Mouse (Mus musculus) CH12.LX (cell line): Measurements from ENCODE around the gene Rxfp3. TPM values are rescaled to one million over a fixed set of nuclear protein-coding genes. Genes with fewer than 3 reads are reported as not detected.

Source experiments
- DNase-seq: peaks from one replicate; pipeline ENCODE4 v3.0.0-alpha.2; 2013; ENCODE audit errors: extremely low read depth
- H3K27ac ChIP-seq: 2 replicates; pipeline ENCODE4 v1.5.1; 2012; ENCODE audit warnings: low read depth, mild to moderate bottlenecking, control low read depth, moderate library complexity; ENCODE audit not compliant: insufficient read depth
- H3K27me3 ChIP-seq: replicated peaks from 2 replicates; pipeline ENCODE3; 2012; ENCODE audit warnings: inconsistent platforms
- H3K36me3 ChIP-seq, 2 experiments: replicated peaks in 1 of 2; 2 replicates each; pipeline versions ENCODE3 to v1.6.1; 2012; ENCODE audit warnings: inconsistent platforms in 1 of 2, low read length in 1 of 2, mild to moderate bottlenecking in 1 of 2, mixed read lengths in 1 of 2, moderate library complexity in 1 of 2; ENCODE audit not compliant: control insufficient read depth in 1 of 2, insufficient read depth in 1 of 2
- H3K4me1 ChIP-seq, 2 experiments: 2 replicates each; pipeline ENCODE4 v1.6.1; 2012; ENCODE audit warnings: inconsistent platforms in 1 of 2, moderate library complexity in 1 of 2; ENCODE audit not compliant: insufficient read depth in 2 of 2, control insufficient read depth in 1 of 2
- H3K4me2 ChIP-seq: 2 replicates; pipeline ENCODE4 v1.6.1; 2012; ENCODE audit warnings: low read depth, mild to moderate bottlenecking, control low read depth; ENCODE audit not compliant: poor library complexity, insufficient read depth, severe bottlenecking
- H3K4me3 ChIP-seq, 3 experiments: fragments of 150-350 bp in 1 of 3; sonication (generic) in 1 of 3; replicated peaks in 1 of 3; 2 replicates each; pipeline versions ENCODE3 to v1.5.1; 2011 to 2012; ENCODE audit warnings: low read depth in 2 of 3, low read length in 2 of 3, mild to moderate bottlenecking in 2 of 3, moderate library complexity in 2 of 3, control low read depth in 1 of 3, improper control_type of control experiment in 1 of 3, inconsistent platforms in 1 of 3, mixed read lengths in 1 of 3; ENCODE audit not compliant: poor library complexity in 1 of 3
- H3K79me2 ChIP-seq: replicated peaks from 2 replicates; pipeline ENCODE4 v1.6.1; 2012; ENCODE audit warnings: mild to moderate bottlenecking, moderate library complexity; ENCODE audit not compliant: control insufficient read depth, poor library complexity, insufficient read depth, severe bottlenecking; ENCODE audit errors: extremely low read depth
- H3K9ac ChIP-seq: 2 replicates; pipeline ENCODE4 v1.6.1; 2012; ENCODE audit warnings: low read depth, mild to moderate bottlenecking, control low read depth, moderate library complexity; ENCODE audit not compliant: insufficient read depth
- H3K9me3 ChIP-seq: replicated peaks from 2 replicates; pipeline ENCODE3; 2012; ENCODE audit warnings: low read length, inconsistent platforms, mixed read lengths
- CHD1 ChIP-seq: IDR thresholded peaks from 2 replicates; pipeline ENCODE4 v1.6.1; 2012; ENCODE audit warnings: low read depth, low read length, improper control_type of control experiment, inconsistent platforms
- CHD2 ChIP-seq: IDR thresholded peaks from 2 replicates; pipeline ENCODE4 v1.6.1; 2011; ENCODE audit warnings: low read length, improper control_type of control experiment
- ELF1 ChIP-seq: IDR thresholded peaks from 2 replicates; pipeline ENCODE4 v1.6.1; 2014; ENCODE audit warnings: low read depth, mild to moderate bottlenecking, inconsistent platforms, low read length, improper control_type of control experiment
- ETS1 ChIP-seq: conservative IDR thresholded peaks from 2 replicates; pipeline ENCODE4 v1.6.1; 2012; ENCODE audit warnings: low read depth, mild to moderate bottlenecking, inconsistent platforms, low read length, improper control_type of control experiment, moderate library complexity
- JUN ChIP-seq: IDR thresholded peaks from 2 replicates; pipeline ENCODE4 v1.6.1; 2011; ENCODE audit warnings: low read depth, mild to moderate bottlenecking, low read length, improper control_type of control experiment, moderate library complexity; ENCODE audit not compliant: insufficient read depth
- JUND ChIP-seq: conservative IDR thresholded peaks from 2 replicates; pipeline ENCODE4 v1.6.1; 2011; ENCODE audit warnings: low read depth, low read length, improper control_type of control experiment
- MAFK ChIP-seq: IDR thresholded peaks from 2 replicates; pipeline ENCODE4 v1.6.1; 2011; ENCODE audit warnings: low read length, improper control_type of control experiment; ENCODE audit not compliant: insufficient replicate concordance
- MYC ChIP-seq: IDR thresholded peaks from 2 replicates; pipeline ENCODE4 v1.6.1; 2011; ENCODE audit warnings: low read depth, mild to moderate bottlenecking, improper control_type of control experiment, low read length
- NELFE ChIP-seq: IDR thresholded peaks from 2 replicates; pipeline ENCODE4 v1.6.1; 2011; ENCODE audit warnings: low read depth, low read length, improper control_type of control experiment
- NRF1 ChIP-seq: IDR thresholded peaks from 2 replicates; pipeline ENCODE4 v1.6.1; 2014; ENCODE audit warnings: low read depth, mild to moderate bottlenecking, inconsistent platforms, low read length, improper control_type of control experiment, moderate library complexity
- PAX5 ChIP-seq: IDR thresholded peaks from 2 replicates; pipeline ENCODE4 v1.6.1; 2012; ENCODE audit warnings: low read length, inconsistent platforms, mixed read lengths
- POLR2AphosphoS2 ChIP-seq: IDR thresholded peaks from 2 replicates; pipeline ENCODE4 v1.6.1; 2011; ENCODE audit warnings: low read depth, low read length, improper control_type of control experiment
- TBP ChIP-seq: conservative IDR thresholded peaks from 2 replicates; pipeline ENCODE4 v1.6.1; 2011; ENCODE audit warnings: low read depth, low read length, improper control_type of control experiment
- USF1 ChIP-seq: IDR thresholded peaks from 2 replicates; pipeline ENCODE4 v1.6.1; 2014; ENCODE audit warnings: low read depth, mild to moderate bottlenecking, inconsistent platforms, low read length, improper control_type of control experiment
- USF2 ChIP-seq: conservative IDR thresholded peaks from 2 replicates; pipeline ENCODE4 v1.6.1; 2011; ENCODE audit warnings: low read depth, low read length, improper control_type of control experiment
- ZC3H11A ChIP-seq: IDR thresholded peaks from 2 replicates; pipeline ENCODE4 v1.6.1; 2012; ENCODE audit warnings: low read depth, mild to moderate bottlenecking, inconsistent platforms, low read length, improper control_type of control experiment
- ZMIZ1 ChIP-seq: IDR thresholded peaks from 2 replicates; pipeline ENCODE4 v1.6.1; 2012; ENCODE audit warnings: low read depth, mild to moderate bottlenecking, inconsistent platforms, low read length, improper control_type of control experiment
- ZNF384 ChIP-seq: IDR thresholded peaks from 2 replicates; pipeline ENCODE4 v1.6.1; 2012; ENCODE audit warnings: low read depth, low read length, improper control_type of control experiment, inconsistent platforms
- dilution Hi-C: fragments of 300-500 bp; cut with MboI; formaldehyde crosslinking; loops from 2 replicates; pipeline ENCODE4 v1.14.3; 2020; ENCODE audit warnings: low sequenced_read_pairs; ENCODE audit not compliant: extremely low pct_unique_long_range_greater_than_20kb, extremely low pct_ligation_motif_present
- in situ Hi-C: fragments of 300-500 bp; cut with MboI; formaldehyde crosslinking; loops from 3 replicates; pipeline ENCODE4 v1.14.3; 2019; ENCODE audit warnings: low sequenced_read_pairs, low pct_ligation_motif_present, low pct_unique_long_range_greater_than_20kb, mixed read lengths
- polyA plus RNA-seq: library from polyadenylated mRNA; unstranded; fragments of >175 nt; gene quantifications from 2 replicates; pipeline ENCODE4 v1.2.1, GENCODE M21; 2012; ENCODE audit warnings: low read depth; ENCODE audit not compliant: insufficient read length
- total RNA-seq, 2 experiments: library from RNA; depleted of rRNA; stranded (reverse); fragments of 300-350 nt in 1 of 2; fragments of >200 nt in 1 of 2; gene quantifications; 2 replicates each; pipeline ENCODE4 v1.2.3; 2012 to 2014

Gene Rxfp3
- total and polyA plus RNA-seq, 3 experiments = not detected

- dilution Hi-C loops = no loop called here
- Histone ChIP-seq H3K9ac (no peak overlapping the region), H3K36me3 (no peaks in the 10 kb centered on the region), H3K4me2 (no peak overlapping the region), H3K4me3 (no peak overlapping the region)
- TF ChIP-seq MYC (no peak), USF2 (no peak), ZNF384 (no peak), USF1 (no peak), CHD2 (no peak), POLR2AphosphoS2 (no peak), ETS1 (no peak)
- TF ChIP-seq, all 38 proteins: peak for 0
- Histone ChIP-seq H3K9me3 (no peaks in the 10 kb centered on the region), H3K27me3 (no peaks in the 10 kb centered on the region), H3K4me1 (peaks cover 0 to 3% of the 10 kb centered on the region in 2 experiments; a peak in 1 of 4 replicates), H3K27ac (no peak overlapping the region), H3K79me2 (no peaks in the 10 kb centered on the region)
- no peak for DNase-seq
- in situ Hi-C loops = loop anchor here (5.0 to 25.0 kb wide), 2 partner anchors 81 to 959 kb away; no protein-coding TSS in a partner anchor
These were observed 34.0 kb downstream of the Rxfp3 start for GRCm38 (mm10) chr15:11003791-11004190.

GRCm38 (mm10) chr15:11000421-11000820 lies 37.4 kb downstream of the Rxfp3 start, which contains the start of gene Slc45a2:
TSS of gene Slc45a2 (plus strand) at chr15:11000721.
- DNase-seq = no peak
- no peak within 1 kb of the TSS for H3K4me2 ChIP-seq
- TF ChIP-seq ZC3H11A = no peak
- no peak for TF ChIP-seq JUND
- TF ChIP-seq USF2 = no peak
- no peak for TF ChIP-seq TBP
- TF ChIP-seq PAX5 = no peak
- no peak for TF ChIP-seq JUN
- TF ChIP-seq ZMIZ1 = no peak
- no peak for TF ChIP-seq MAFK
- TF ChIP-seq ELF1 = no peak
- no peak for TF ChIP-seq CHD1
- TF ChIP-seq NELFE = no peak
- no peak for TF ChIP-seq MYC
- no peak for TF ChIP-seq NRF1
- no peak for TF ChIP-seq ZNF384
- TF ChIP-seq, all 38 proteins: peak for 0
- peaks cover 0 to 10% of the 10 kb centered on the region in 2 experiments for H3K36me3 ChIP-seq
- in situ Hi-C loops = loop anchor here (5.0 to 25.0 kb wide), 2 partner anchors 78 to 962 kb away; no protein-coding TSS in a partner anchor
- H3K79me2 ChIP-seq = no peaks in the 10 kb centered on the region
- H3K4me3 ChIP-seq = no peak within 1 kb of the TSS
- no peaks in the 10 kb centered on the region for H3K9me3 ChIP-seq
- no peak within 1 kb of the TSS for H3K9ac ChIP-seq
- dilution Hi-C loops = no loop called here
- H3K4me1 ChIP-seq = no peaks in the 10 kb centered on the region
- H3K27me3 ChIP-seq = no peaks in the 10 kb centered on the region
- H3K27ac ChIP-seq = no peak within 1 kb of the TSS
